Mouse (Mus musculus) kidney, adult 2 months (tissue): Measurements from ENCODE around the gene Mcidas.

Experiments
- CTCF ChIP-seq: fragments of 200-500 bp; conservative IDR thresholded peaks from 2 replicates; pipeline ENCODE4 v1.5.1; 2011; ENCODE audit warnings: low read depth, mild to moderate bottlenecking, control low read depth, low read length, moderate library complexity, mixed read lengths; ENCODE audit not compliant: insufficient read depth, insufficient read length
- POLR2A ChIP-seq: fragments of 200-500 bp; IDR thresholded peaks from one replicate; pipeline ENCODE4 v1.6.1; 2011; ENCODE audit warnings: low read depth, low read length, control low read depth

DNA sequence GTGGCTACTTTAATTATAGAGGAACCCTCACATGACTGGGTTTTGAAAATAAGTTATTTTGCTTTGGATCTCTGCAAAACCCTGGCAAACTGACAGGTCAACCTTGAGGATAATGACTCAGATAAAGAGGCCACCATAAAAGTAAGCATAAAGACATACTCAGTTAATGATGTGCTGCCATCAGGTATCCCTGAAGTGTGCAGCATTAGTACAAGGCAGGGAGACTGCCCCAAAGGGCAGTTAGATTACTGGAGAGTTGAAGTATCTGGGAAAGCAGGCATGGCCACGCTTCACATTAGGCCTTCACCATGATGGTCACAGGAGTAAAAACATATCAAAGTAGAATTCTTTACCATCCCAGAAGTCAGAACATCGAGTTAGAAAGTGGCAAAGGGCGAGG, 51.2 kb downstream of the Mcidas start:
- TF ChIP-seq CTCF (no peak), POLR2A (no peak)
